Mouse (Mus musculus): ENCODE results near the gene Susd2.

Gene Susd2

DNA sequence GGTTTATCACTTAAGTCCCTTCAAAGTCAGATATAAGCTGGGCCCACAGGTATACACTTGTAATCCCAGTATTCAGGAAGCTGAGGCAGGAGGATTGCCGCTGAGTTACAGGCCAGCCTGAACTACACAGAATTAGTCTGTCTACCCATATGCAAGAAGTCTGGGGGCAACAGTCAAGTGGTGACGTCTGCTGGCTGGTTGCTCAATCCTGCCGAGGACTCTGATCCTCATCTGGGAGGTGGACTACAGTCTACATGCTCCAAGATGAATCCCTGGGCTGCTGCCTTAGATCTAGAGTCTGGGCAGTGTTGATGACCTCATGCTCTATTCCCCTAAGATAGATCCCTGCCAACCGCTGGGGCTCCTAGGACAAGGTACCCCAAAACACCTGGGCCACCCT, 10.2 kb upstream of the Susd2 start:
- DNase-seq (ENCODE audit: low spot score in 2 of 2): no peak

DNA sequence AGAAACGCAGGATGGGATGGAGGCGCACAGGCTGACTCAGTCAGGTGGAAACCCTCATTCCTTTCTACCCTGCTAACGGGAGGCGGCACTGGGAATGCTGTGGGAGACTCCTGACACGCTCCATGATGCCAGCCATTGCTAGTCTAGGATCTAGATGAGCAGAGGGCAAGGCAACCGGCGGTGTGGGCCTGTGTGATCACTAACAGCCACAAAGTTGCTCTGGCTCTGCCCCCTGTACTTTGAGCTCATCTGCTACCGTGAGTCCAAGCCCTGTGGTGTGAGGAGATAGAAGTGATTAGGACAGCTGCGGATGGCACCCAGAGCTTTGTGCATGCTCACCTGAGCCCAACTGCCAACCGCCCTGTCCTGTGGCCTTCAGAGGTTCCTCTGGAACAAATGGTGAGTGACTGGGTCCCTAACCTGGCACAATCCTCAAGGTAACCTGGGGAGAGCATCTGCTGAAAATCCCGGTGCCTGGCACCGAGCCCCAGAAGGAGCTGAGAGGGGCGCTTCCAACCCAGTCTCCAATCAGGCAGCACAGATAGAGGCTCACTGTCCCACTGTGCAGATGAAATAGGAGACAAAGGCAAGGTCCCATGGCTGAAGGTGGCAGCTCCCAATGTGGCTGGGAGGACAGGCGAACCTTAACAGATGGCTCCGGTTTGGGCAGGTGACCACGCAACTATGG, 7.7 kb upstream of the Susd2 start:
- no peak for DNase-seq (ENCODE audit: low spot score in 2 of 2)

DNA sequence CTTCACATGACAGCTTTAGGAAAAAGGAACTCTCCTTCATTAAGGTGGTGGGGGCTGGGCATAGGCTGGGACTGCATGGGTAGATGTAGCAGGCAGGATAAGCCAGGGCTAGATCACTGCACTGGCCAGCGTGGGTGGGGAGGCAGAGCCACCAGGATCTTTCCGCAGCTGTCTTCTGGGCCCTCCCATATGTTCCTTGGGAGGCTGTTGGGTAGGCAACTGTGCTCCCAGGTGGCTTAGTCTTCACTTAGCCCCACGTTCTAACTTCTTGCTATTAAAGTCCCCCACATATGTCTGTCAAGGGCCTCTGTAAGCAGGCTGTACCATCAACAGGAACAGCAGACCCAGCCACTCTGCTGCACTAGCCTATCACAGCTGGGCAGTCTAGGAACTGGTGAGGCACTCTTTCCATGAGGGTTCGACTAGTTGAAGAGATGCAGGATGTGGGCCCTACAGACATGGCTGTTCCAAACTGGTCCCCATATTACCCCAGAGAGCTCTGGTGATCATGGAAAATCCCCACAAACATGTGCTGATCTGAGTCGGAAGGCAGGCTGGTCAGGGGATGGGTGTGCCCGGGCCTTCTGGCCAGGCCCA, 6.6 kb upstream of the Susd2 start:
- peak in 1 of 2 experiments; percentile 57 for DNase-seq (ENCODE audit: low spot score in 2 of 2)

DNA sequence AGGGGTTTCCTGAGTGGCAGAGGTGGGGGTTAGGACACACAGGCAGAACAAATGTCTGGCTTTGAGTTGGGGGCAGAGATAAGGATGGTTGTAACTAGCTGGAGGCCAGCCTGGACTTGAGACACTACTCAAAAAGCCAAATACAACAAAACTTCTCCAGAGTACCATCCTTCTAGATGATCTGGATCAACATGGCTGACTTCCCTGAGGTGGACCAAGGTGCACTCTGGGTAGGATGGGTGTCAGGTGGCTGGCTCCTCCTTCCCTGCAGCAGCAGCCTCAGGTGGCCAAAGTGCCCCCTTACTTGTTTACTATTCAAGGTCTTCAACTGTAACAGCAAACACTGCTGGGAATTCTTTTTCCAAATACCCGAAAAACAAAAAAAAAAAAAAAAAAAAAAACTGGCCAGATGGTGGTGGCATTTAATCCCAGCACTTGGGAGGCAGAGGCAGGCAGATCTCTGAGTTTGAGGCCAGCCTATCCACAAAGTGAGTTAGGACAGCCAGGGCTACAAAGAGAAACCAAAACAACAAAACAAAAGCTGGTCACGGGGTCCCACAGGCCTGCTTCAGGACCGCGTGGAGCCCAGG, 5.7 kb upstream of the Susd2 start:
- DNase-seq (ENCODE audit: low spot score in 2 of 2): no peak

DNA sequence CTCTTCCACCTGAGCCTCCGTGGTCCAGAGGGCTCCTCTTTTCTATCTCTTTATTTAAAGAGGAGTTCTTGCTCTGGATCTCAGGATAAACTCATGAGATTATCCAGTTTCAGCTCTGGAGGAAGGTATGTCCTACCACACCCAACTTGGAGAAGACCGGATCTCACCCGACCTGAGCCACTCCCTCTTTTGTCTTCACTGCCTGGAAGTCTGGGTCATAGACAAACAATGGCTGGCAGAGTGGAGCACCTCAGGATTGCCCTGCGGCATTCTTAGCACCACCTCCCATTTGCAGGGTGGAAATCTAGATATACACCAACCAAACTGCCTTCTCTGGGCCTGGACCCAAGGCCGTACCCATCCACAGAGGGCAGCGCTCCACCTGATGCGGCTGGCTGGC, 5.2 kb upstream of the Susd2 start:
- DNase-seq (ENCODE audit: low spot score in 2 of 2): no peak

DNA sequence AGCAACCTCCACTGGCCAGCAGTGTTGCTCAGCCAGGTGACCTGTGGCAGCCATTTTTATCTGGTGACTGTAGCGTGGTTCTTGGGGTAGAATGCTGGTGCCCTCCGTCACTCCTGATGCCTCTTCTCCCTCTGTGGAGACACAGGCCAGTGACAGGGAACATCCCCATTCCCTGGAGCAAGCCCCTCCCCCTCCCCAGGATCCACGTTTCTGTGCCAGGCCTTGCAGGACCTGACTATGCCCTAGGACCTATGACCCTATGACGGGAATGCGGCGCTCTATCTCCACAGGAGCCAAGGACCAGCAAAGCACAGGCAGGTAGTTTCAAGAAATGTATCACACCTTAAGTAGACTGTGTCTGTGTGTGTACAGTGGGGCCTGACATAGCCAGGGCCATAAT, 4.3 kb upstream of the Susd2 start:
- DNase-seq (ENCODE audit: low spot score in 2 of 2): no peak

DNA sequence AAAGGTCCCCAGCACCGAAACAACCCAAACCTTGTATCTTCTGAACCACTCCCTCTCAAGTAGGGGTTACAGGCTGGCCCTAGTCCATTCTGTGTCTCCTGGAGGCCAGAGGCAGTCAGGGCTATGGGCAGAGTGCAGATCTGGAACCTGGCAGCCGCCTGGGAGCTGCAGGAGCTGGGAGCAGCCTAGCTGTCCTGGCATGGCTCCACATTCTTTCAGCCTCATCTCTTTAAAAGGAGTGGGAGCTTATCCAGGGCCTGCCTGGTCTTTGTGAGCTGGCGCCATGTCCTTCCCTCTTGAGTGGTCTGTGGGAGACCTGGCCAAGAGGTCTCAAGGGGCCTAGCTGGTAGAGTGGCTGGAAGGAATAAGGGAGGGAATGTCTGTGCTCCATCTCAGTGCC, 3.6 kb upstream of the Susd2 start:
- no peak for DNase-seq (ENCODE audit: low spot score in 2 of 2)

DNA sequence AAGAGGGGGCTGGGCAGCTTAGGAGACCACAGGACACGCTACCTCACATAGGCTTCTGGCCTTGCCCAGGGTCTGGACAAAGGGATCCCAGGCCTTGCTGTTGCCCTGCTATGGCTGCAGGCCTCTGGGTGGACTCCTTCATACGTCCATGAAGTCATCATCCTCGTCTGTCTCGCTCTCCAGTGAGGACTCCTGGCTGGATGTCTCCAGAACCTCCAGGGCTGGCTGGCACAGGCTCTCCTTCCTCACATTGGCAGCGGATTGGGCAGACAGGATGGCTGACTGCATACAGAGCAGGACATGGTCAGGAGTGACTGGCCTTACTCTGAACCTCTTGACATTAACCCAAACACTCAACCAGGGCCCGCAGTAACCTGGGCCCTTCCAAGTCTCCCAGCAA, 2.6 kb upstream of the Susd2 start:
- DNase-seq (ENCODE audit: low spot score in 2 of 2): no peak

DNA sequence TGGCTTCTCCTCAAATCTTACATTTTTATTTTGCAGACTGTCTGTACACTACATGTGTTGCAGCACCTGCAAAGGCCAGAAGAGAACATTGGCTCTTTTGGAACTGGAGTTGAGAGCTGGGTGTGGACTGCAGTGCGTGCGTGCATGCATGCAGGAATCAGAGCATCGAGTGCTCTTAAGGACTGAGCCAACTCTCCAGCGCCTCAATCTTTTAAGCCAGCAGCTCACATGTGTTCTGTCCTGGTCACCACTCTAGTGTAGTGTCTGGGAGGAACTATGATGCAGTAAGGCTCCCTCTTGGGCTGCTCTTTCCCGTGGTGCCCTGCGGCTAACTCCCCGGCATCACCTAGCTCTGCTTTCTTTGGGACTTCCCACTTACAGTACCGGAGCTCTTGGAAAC, 1.8 kb upstream of the Susd2 start:
- DNase-seq (ENCODE audit: low spot score in 2 of 2): no peak

DNA sequence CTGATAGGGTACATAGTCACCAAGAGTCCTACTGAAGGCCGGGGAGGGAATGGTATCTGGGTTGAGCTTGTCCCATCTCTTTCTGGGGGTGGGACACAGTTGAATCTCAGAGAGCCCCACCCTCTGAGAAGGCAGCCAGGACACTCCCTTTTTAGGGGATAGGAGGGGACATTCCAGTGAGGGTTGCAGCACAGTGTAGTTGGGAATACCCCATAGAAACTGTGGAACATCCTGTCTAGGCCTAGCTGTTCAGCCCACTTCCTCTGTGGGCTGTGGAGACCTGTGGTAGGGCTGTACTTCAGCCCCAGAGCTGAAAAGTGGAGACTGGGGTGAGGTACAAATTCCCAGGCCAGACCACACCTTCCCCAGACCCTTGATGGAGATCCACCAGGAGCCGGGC, 917 bp downstream of the Susd2 start:
- no peak for DNase-seq (ENCODE audit: low spot score in 2 of 2)

DNA sequence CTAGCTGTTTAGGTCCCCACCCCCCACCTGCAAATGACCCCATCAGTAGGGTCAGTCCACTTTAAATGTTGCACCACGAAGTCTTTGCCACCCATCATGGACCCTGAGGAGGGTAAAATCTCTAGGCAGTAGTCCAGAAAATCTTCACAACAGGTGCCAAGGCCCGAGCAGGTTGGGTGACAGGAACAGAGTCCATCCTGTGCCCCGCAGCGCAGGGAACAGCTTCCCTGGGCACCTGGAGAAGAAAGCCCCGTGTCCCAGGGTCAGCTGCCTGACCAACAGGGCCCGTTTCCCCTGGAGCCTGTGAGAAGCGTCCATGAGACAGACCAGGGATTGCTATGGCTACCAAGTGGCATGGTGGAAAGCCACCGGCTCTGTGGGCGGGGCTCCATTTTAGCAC, 1.4 kb downstream of the Susd2 start:
- no peak for DNase-seq (ENCODE audit: low spot score in 2 of 2)

DNA sequence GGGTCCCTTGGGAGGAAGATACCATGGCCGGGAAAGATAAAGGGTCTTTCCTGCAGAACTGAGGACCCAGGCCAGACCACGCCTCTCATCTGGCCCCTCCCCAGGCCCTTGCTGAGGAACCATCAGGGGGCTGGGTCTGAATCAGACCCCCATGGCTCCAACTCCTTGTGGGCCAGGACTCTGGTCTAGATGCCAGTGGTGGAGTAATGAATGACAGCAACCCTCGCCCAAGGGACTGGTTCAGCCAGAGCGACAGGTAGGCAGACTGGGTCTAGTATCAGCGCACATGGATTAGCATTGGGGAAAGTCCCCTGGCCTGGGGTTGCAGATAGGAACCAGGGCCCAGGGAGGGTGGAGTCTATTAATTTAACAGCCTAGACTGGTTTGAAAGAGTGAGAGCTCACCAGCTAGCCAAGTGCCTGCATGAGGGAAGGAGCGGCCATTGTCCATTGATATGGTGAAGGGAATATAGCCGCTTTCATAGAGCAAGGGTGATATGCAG, 2.0 kb downstream of the Susd2 start:
- no peak for DNase-seq (ENCODE audit: low spot score in 2 of 2)

DNA sequence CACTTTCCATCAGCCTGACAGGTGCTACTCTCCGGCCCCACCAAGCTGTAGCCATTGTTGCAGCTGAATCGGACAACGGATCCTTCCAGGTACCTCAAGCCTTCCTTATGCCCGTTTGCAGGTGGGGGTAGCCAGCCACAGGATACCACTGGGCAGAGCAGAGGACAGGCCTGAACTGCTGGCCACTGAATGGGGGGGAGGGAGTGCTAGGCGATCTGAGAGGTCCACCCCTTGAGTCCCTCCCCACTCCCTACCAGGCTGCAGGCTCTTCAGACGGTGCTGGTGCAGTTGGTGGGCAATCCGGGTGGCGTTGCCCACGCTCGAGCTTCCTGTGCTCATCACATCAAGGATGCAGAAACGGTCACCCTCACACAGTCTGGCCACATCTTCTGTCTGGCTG, 6.1 kb downstream of the Susd2 start:
- no peak for DNase-seq (ENCODE audit: low spot score in 2 of 2)

DNA sequence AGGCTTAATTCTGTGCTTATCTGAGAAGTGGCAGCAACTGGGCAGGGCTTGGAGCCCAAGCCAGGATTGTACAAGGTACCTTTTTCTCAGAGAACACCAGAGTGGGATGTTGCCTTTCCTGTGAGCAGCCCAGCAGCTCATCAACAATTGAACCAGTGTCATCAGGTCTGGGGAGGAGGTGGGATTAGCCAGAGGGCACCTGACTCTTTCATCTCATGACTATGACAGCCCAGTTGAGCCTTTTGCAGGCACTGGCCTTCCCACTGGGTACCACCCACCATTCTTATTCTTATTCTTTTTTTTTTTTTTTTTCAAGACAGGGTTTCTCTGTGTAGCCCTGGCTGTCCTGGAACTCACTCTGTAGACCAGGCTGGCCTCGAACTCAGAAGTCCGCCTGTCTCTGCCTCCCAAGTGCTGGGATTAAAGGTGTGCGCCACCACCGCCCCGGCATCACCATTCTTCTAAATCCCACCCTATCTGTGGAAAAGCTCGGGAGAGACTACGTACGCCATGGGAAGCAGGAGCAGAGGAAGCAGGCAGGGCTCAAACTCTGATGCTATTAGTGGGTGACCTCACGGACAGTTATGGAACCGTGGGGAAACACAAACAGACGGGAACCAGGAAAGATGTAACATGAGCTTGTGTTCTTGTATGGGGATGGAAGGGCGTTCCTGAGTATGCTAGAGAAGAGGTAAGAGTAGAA, 7.6 kb downstream of the Susd2 start:
- no peak for DNase-seq (ENCODE audit: low spot score in 2 of 2)

DNA sequence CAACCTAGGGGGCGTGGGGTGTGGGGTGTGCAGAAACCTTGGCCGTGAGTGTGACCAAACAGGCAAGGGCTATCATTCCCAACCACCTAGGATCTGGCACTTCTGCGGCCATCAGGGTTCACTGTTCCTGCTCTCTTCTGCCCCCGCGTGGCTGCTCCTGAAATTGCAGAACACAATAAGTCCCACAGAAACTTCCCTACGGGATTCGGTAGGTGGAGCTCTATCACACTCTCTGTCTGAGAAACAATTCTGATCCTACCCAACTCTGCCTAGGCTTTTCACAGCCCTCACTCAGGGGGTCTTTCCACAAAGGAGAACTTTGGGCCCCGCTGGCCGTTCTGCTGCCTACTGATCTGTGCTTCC, 8.1 kb downstream of the Susd2 start:
- DNase-seq (ENCODE audit: low spot score in 2 of 2): peak in 1 of 2 experiments; percentile 88

DNA sequence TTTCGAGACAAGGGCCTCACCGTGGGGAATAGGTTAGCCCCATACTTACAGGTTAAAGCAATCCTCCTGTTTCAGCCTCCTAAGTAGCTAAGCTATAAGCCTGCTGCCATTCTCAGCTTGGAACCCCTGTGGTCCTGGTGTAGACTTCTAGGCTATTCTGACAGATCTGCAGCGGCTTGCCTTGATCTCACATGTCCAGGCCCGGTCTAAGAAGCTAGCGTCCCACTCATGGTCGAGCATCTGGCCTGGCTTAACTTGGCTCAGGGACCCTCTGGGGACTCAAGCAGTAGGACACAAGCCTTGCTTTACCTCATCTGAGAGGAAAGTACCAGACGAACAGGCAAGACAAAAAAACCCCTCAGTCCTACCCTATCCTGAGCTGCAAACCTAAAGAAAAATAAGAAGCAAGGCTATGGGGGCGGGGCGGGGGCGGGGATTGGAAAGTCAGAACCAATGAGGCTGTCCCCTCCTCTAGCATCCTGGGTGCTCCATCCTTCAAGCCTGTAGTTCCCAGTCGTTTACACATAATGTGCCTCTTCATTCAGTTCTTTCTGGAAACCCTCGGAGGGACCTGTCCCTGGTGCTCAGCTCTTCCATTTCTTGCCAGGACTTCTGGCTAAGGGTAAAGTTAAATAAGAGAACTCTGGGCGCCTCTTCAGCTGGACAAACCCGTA, 8.7 kb downstream of the Susd2 start:
- DNase-seq (ENCODE audit: low spot score in 2 of 2): no peak

DNA sequence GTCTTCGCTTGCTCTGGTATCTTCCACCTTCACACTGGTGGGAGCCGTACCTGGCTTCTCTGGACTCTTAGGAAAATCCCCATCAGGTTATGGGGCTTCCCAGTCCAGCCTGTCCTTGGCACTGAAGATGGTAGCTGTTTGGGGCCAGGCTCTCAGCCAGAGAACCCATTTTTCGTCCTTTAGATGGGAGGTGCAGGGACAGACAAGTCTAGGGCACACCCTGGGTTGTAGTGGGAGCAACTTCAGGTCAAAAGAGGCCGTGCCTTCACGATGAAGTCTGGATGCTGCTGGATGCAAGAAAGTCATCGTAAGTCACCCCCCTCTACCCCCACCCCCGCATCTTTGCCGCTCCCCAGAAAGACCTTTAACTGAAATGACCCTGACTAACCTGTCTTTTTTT, 9.2 kb downstream of the Susd2 start:
- no peak for DNase-seq (ENCODE audit: low spot score in 2 of 2)

DNA sequence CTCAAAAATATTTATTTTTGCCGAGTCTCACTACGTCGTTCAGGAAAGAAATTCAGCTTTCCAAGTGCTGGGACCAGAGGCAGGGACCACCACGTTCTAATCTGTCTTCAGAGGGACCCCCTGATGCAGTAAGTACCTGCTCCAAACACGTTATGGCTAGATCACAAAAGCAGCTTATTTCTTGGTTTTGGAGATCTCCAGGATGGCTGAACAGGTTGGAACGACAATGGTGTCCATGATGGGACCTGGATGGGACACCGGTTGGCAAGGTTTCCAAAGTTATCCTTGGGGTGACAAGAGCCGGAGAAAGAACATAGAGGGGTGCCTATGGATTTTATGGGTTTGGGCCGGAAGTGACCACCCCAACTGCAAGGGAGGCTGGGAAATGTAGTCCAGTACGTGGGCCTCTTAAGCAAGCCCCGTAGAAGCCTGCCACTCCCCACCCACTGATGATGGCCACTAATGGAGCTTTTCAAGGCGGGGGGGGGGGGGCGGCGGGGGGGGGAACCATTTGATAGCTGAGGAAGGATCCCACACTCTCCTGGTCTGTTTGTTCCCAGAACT, 10.2 kb downstream of the Susd2 start:
- no peak for DNase-seq (ENCODE audit: low spot score in 2 of 2)

DNA sequence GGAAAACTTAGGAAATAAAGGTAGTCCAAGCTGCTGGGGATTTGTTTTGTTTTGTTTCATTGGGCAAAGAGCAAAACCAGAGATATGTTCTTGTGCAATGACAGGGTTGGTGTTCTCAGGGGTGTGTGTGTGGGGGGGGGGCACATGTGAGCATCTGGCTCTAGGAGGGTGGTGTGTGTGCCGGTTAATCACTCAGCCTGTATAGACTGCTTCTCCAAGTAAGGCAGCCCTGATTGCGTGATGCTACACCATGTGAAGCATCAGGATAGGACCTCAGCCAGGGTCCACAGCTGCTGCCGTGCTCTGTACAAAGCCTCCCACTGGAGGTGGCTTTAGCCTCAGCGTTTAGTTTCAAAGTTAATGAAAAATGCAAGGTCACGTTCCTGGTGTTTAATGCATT, 10.8 kb downstream of the Susd2 start:
- DNase-seq (ENCODE audit: low spot score in 2 of 2): no peak

DNA sequence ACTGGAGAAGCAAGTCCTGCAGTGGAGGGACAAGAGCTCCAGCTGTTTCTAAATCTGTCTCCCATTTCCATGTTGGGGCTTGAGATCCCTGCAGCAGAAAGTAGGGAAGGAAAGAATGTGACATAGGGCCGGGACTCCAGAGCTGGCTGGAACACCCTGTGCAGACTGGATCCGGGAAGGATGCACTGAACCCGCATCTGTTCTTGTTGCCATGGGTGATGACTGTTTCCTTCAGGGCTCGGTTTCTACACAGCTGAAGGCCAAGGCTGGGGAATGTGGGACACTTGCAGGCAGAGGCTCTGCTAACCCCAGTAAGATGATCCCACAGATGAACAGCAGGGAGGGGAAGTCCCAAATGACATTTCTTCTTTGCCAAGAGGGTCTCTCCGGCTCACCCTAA, 11.2 kb downstream of the Susd2 start:
- DNase-seq (ENCODE audit: low spot score in 2 of 2): no peak

DNA sequence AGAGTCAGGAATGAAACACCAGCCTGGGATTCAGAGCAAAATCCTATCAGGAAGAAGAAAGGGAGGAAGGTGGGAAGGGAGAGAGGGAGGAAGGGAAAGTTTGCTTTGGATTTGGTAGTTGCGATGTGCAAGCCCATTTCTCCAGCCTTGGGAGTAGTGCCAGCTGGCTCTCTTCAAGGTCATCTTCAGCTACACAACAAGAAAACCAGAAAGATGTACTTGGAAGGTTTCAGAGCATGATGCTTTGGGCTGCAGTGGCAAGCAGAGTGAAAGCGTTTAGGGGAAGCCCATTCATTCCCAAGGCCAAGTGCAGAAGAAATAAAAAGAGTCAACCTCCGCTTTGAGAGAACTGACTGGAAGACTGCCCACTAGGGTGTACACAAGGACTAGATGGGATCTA, 16.3 kb downstream of the Susd2 start:
- no peak for DNase-seq (ENCODE audit: low spot score in 2 of 2)

DNA sequence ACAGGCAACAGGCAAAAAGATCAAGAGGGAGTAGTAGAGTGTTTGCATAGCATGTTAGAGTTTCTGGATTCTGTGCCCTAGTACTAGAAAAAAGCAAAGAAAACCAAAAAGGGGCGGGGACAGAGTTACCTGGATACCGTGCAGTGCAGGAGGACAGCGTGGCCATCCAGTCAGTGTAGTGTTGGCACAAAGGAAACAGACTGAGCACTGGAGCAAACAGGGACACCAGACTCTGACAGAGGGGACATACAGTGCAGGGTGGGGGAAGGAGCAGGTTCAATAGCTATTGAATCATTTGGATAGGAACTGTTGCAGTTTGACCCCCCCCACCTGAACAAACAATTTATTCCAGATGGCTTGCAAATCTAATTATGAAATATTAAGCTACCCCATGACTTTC, 16.8 kb downstream of the Susd2 start:
- no peak for DNase-seq (ENCODE audit: low spot score in 2 of 2)

Data from left cerebral cortex, adult 9 months (tissue).